In genomic region chr4:137517989-137518691, GRCm38 (mm10) we compare ENCODE assay signal across 23 mouse cellular contexts. TPM values are rescaled to one million over a fixed set of nuclear protein-coding genes. Genes with fewer than 3 reads are reported as not detected.
A peak's percentile ranks its signal among the peaks of the same experiment; 100 is the strongest.
DNase-seq lines count a peak whose midpoint lies in the region; ATAC-seq and TF ChIP-seq lines count a peak whose summit lies in the region.
"Had no signal": no experiment of that assay in that cellular context is flagged by ENCODE, and none has a peak within 500 bp of the region (broad histone marks: within the 10 kb centered on the region; RNA-seq: fewer than 3 reads in every experiment).

No protein-coding gene starts in this region.

- H3K9ac ChIP-seq in lung, postnatal 0 days (replicated peaks; ENCODE audit: low read depth): no peak overlapping the region
- no peak overlapping the region for H3K9ac ChIP-seq in ES-Bruce4 (ENCODE audit: low read depth, poor library complexity, severe bottlenecking)
- no peak overlapping the region for H3K9ac ChIP-seq in embryonic facial prominence, embryonic 14.5 days (ENCODE audit: low read depth, low read length)
- H3K9ac ChIP-seq: forebrain, embryonic 15.5 days; hindbrain, embryonic 14.5 days; liver, embryonic 15.5 days had no signal

- H3K36me3 ChIP-seq in kidney, adult 2 months (ENCODE audit: control insufficient read depth, insufficient read depth, low read length): no peaks in the 10 kb centered on the region
- H3K36me3 ChIP-seq in lung, postnatal 0 days (ENCODE audit: insufficient read depth, low read length): peaks cover 19% of the 10 kb centered on the region
- peaks cover 86% of the 10 kb centered on the region for H3K36me3 ChIP-seq in ES-Bruce4 (ENCODE audit: control insufficient read depth, insufficient read depth, low read length, poor library complexity, severe bottlenecking)
- H3K36me3 ChIP-seq in embryonic facial prominence, embryonic 14.5 days (ENCODE audit: control insufficient read depth, insufficient read depth, low read length): peaks cover 92% of the 10 kb centered on the region
- H3K36me3 ChIP-seq: forebrain, embryonic 15.5 days had no signal

- peak; percentile 22 for DNase-seq in kidney, adult 2 months
- DNase-seq in kidney, postnatal 10 days: no peak
- peak; percentile 58 for DNase-seq in lung, postnatal 0 days (ENCODE audit: low spot score)
- no peak for DNase-seq in lung, adult 18-20 months
- peak; percentile 35 for DNase-seq in embryonic facial prominence, embryonic 14.5 days (ENCODE audit: low spot score)
- DNase-seq in gastrocnemius, adult 8-10 months (ENCODE audit: low spot score in 2 of 2): no peak
- DNase-seq: cerebellum, adult 18-20 months; left cerebral cortex, postnatal 4 days; spleen, adult 18-20 months had no signal

- no peak overlapping the region for H3K27ac ChIP-seq in kidney, adult 2 months (ENCODE audit: insufficient read depth, low read depth, low read length)
- H3K27ac ChIP-seq in lung, postnatal 0 days (ENCODE audit: low read length): no peak overlapping the region
- H3K27ac ChIP-seq in ES-Bruce4 (ENCODE audit: insufficient read depth, low read length): 0 out of 2 replicates have a peak overlapping the region, but pooled peaks have one; percentile 4
- no peak overlapping the region for H3K27ac ChIP-seq in embryonic facial prominence, embryonic 14.5 days (replicated peaks; ENCODE audit: low read depth, low read length)
- H3K27ac ChIP-seq: forebrain, embryonic 15.5 days; hindbrain, embryonic 14.5 days; liver, embryonic 15.5 days had no signal

- peak; percentile 45 for ATAC-seq in lung, postnatal 0 days
- ATAC-seq in embryonic facial prominence, embryonic 14.5 days (ENCODE audit: low read depth): no peak
- ATAC-seq: forebrain, embryonic 15.5 days had no signal

- no peaks in the 10 kb centered on the region for H3K9me3 ChIP-seq in lung, postnatal 0 days (ENCODE audit: low read length)
- H3K9me3 ChIP-seq in ES-Bruce4 (replicated peaks; ENCODE audit: control insufficient read depth, insufficient read depth, low read length, poor library complexity, severe bottlenecking): no peaks in the 10 kb centered on the region
- no peaks in the 10 kb centered on the region for H3K9me3 ChIP-seq in embryonic facial prominence, embryonic 14.5 days (ENCODE audit: control insufficient read depth, low read length)
- H3K9me3 ChIP-seq: forebrain, embryonic 15.5 days; liver, embryonic 15.5 days; megakaryocyte, embryonic 14.5 days had no signal

- no peak for TF ChIP-seq POLR2A in kidney, adult 2 months (IDR thresholded peaks at IDR 0.05; ENCODE audit: low read depth, low read length)
- TF ChIP-seq POLR2A in ES-Bruce4 (IDR thresholded peaks at IDR 0.05; ENCODE audit: insufficient read depth, low read length): no peak

- no peaks in the 10 kb centered on the region for H3K27me3 ChIP-seq in kidney, adult 2 months (replicated peaks; ENCODE audit: control insufficient read depth, insufficient read depth, low read length)
- no peaks in the 10 kb centered on the region for H3K27me3 ChIP-seq in lung, postnatal 0 days (replicated peaks; ENCODE audit: insufficient read depth, low read length)
- H3K27me3 ChIP-seq in ES-Bruce4 (ENCODE audit: control insufficient read depth, insufficient read depth, low read length, poor library complexity, severe bottlenecking): no peaks in the 10 kb centered on the region
- H3K27me3 ChIP-seq in embryonic facial prominence, embryonic 14.5 days (replicated peaks; ENCODE audit: control insufficient read depth, insufficient read depth, low read length): no peaks in the 10 kb centered on the region
- H3K27me3 ChIP-seq: forebrain, embryonic 15.5 days; liver, embryonic 15.5 days had no signal

- H3K4me2 ChIP-seq in lung, postnatal 0 days (replicated peaks; ENCODE audit: low read depth, low read length): no peak overlapping the region
- H3K4me2 ChIP-seq in embryonic facial prominence, embryonic 14.5 days (ENCODE audit: low read depth, low read length): no peak overlapping the region
- H3K4me2 ChIP-seq: forebrain, embryonic 15.5 days; hindbrain, embryonic 14.5 days; liver, embryonic 15.5 days had no signal

- 0 out of 2 replicates have a peak, but pooled peaks have one; percentile 8 for TF ChIP-seq CTCF in kidney, adult 2 months (conservative IDR thresholded peaks at IDR 0.05; ENCODE audit: insufficient read depth, insufficient read length, low read depth, low read length)
- TF ChIP-seq CTCF in lung, postnatal 0 days (IDR thresholded peaks at IDR 0.05): peak; percentile 59
- peak; percentile 18 for TF ChIP-seq CTCF in ES-Bruce4 (IDR thresholded peaks at IDR 0.05; ENCODE audit: low read depth, low read length)

- H3K4me1 ChIP-seq in kidney, adult 2 months (ENCODE audit: control insufficient read depth, insufficient read depth, low read length): no peaks in the 10 kb centered on the region
- no peaks in the 10 kb centered on the region for H3K4me1 ChIP-seq in lung, postnatal 0 days (ENCODE audit: insufficient read depth, low read depth, low read length)
- no peaks in the 10 kb centered on the region for H3K4me1 ChIP-seq in ES-Bruce4 (ENCODE audit: control insufficient read depth, insufficient read depth, low read length)
- no peaks in the 10 kb centered on the region for H3K4me1 ChIP-seq in embryonic facial prominence, embryonic 14.5 days (ENCODE audit: control insufficient read depth, insufficient read depth, low read length)
- H3K4me1 ChIP-seq: forebrain, embryonic 15.5 days; liver, embryonic 15.5 days; megakaryocyte, embryonic 14.5 days had no signal

- no peak for TF ChIP-seq EP300 in lung, postnatal 0 days (IDR thresholded peaks at IDR 0.05)
- no peak for TF ChIP-seq EP300 in ES-Bruce4 (IDR thresholded peaks at IDR 0.05; ENCODE audit: insufficient read depth, low read depth, low read length)

- 83% methylated on average over 36 of the region's 36 CpGs for WGBS in kidney, adult 2 months
- 74% methylated on average over 36 of the region's 36 CpGs for WGBS in lung, postnatal 0 days
- 89% methylated on average over 29 of the region's 36 CpGs for WGBS in embryonic facial prominence, embryonic 14.5 days

- H3K4me3 ChIP-seq in kidney, adult 2 months (ENCODE audit: insufficient read depth, low read depth, low read length): no peak overlapping the region
- no peak overlapping the region for H3K4me3 ChIP-seq in lung, postnatal 0 days (ENCODE audit: low read depth, low read length)
- peak overlapping the region; percentile 27; the same call in 1 of the 2 replicates for H3K4me3 ChIP-seq in ES-Bruce4 (ENCODE audit: low read depth, low read length)
- no peak overlapping the region for H3K4me3 ChIP-seq in embryonic facial prominence, embryonic 14.5 days (ENCODE audit: low read depth, low read length)
- H3K4me3 ChIP-seq: forebrain, embryonic 15.5 days; liver, embryonic 15.5 days; megakaryocyte, embryonic 14.5 days had no signal

RNA-seq across cellular contexts. Expression of gene Hspg2, which starts 49.6 kb away (rescaled TPM):
- polyA plus RNA-seq in kidney, adult 2 months (2012; rRNA removed): 29.7 and 34.7 TPM in 2 replicates
- 20.2 and 25.3 TPM in 2 replicates for polyA plus RNA-seq in lung, postnatal 0 days (2015; fragmentation: Nextera tagmentation; extraction: Ambion mirVana)
- polyA plus RNA-seq in ES-Bruce4 (2011; ENCODE audit: insufficient read depth, insufficient read length, low read depth, missing spikeins): 147 and 184 TPM in 2 replicates
- polyA plus RNA-seq in embryonic facial prominence, embryonic 14.5 days (2014; fragmentation: Nextera tagmentation; extraction: Ambion mirVana): 64.8 and 67.2 TPM in 2 replicates
- 10 to 100 TPM; 42.0 to 54.1 (median 50.0) TPM for total RNA-seq in gastrocnemius, adult 8-10 months (2022)
- total RNA-seq: monocyte, adult 5-6 weeks had no signal

RNA-seq across cellular contexts. Expression of gene Ldlrad2, which starts 56.2 kb away (rescaled TPM):
- not detected in 2 replicates for polyA plus RNA-seq in kidney, adult 2 months (2012; rRNA removed)
- polyA plus RNA-seq in lung, postnatal 0 days (2015; fragmentation: Nextera tagmentation; extraction: Ambion mirVana): 0.54 TPM in 1 of 2 replicates, not detected in the other
- not detected in 2 replicates for polyA plus RNA-seq in ES-Bruce4 (2011; ENCODE audit: insufficient read depth, insufficient read length, low read depth, missing spikeins)
- 0.47 TPM in 1 of 2 replicates, not detected in the other for polyA plus RNA-seq in embryonic facial prominence, embryonic 14.5 days (2014; fragmentation: Nextera tagmentation; extraction: Ambion mirVana)
- not detected for total RNA-seq in gastrocnemius, adult 8-10 months (2022)
- total RNA-seq: common myeloid progenitor, adult 5-6 weeks; gastrocnemius, postnatal 4 days; layer of hippocampus, postnatal 14 days; left cerebral cortex, postnatal 4 days; MEL; monocyte, adult 5-6 weeks had no signal
- polyA plus RNA-seq: brain, embryonic 14.5 days; heart, embryonic 14.5 days; hindbrain, embryonic 14.5 days; kidney, embryonic 14.5 days; liver, embryonic 15.5 days; neural tube, embryonic 14.5 days had no signal

Comparison
In these comparisons a context has a peak if more than half of its experiments do, and no peak if none do; other contexts are left out.
1. DNase-seq: peak in kidney, adult 2 months (single experiment), lung, postnatal 0 days (single experiment) and embryonic facial prominence, embryonic 14.5 days (single experiment); none in kidney, postnatal 10 days (single experiment), lung, adult 18-20 months (0 of 2) and gastrocnemius, adult 8-10 months (0 of 2).
2. CTCF ChIP-seq: peak in every context shown above with its lines; median percentile 59 in lung, postnatal 0 days; 18 in ES-Bruce4; 8 in kidney, adult 2 months.